Mouse (Mus musculus) hindbrain, embryonic 15.5 days (tissue): ENCODE results near the gene Foxc2. TPM values are rescaled to one million over a fixed set of nuclear protein-coding genes. Genes with fewer than 3 reads are reported as not detected.

ENCODE experiments used
- microRNA-seq: library from miRNA; unstranded; fragments of <30 nt; microRNA quantifications from one replicate; pipeline ENCODE4, GENCODE M21; 2016
- polyA plus RNA-seq: library from polyadenylated mRNA; unstranded; fragments of >200 nt; fragmentation: Nextera tagmentation; extraction: Ambion mirVana; gene quantifications from 2 replicates; pipeline ENCODE4 v1.2.1, GENCODE M21; 2015

Gene Foxc2
- polyA plus RNA-seq, 1 experiment from 2014 or later = 4.1 TPM

Small RNA genes lying within 50 kb of the gene (microRNA-seq; reads per million reads assigned to microRNA genes)
- not detected for gene Gm27530

Other genes starting within 250 kb of the Foxc2 start
- 1.3 and 1.4 TPM in 2 replicates for gene Foxf1, start 31.8 kb upstream of the Foxc2 start, polyA plus RNA-seq
- gene Mthfsd, start 7.8 kb upstream of the Foxc2 start, polyA plus RNA-seq = 50.3 and 51.0 TPM in 2 replicates
- gene Foxl1, start 11.8 kb downstream of the Foxc2 start, polyA plus RNA-seq = 0.14 and 0.40 TPM in 2 replicates